In genomic region chr7:29162750-29163525, GRCm38 (mm10) we compare ENCODE assay signal across 8 mouse cellular contexts. TPM values are rescaled to one million over a fixed set of nuclear protein-coding genes. Genes with fewer than 3 reads are reported as not detected.
DNase-seq lines count a peak whose midpoint lies in the region; ATAC-seq lines count a peak whose summit lies in the region.

No protein-coding gene starts in this region.

- peak overlapping the region; percentile 57; the same call in 1 of the 2 replicates for H3K27ac ChIP-seq in lung, embryonic 16.5 days (ENCODE audit: low read length)

- H3K27me3 ChIP-seq in lung, embryonic 16.5 days (ENCODE audit: control insufficient read depth, insufficient read depth, low read depth, low read length): peaks cover 21% of the 10 kb centered on the region

- peak; percentile 82 for ATAC-seq in lung, embryonic 16.5 days (ENCODE audit: low read depth)

- H3K4me1 ChIP-seq in lung, embryonic 16.5 days (replicated peaks; ENCODE audit: control insufficient read depth, insufficient read depth, low read length): 0 out of 2 replicates have a peak, but pooled peaks cover 2% of the 10 kb centered on the region

- WGBS in lung, embryonic 16.5 days: 11% methylated on average over 9 of the region's 9 CpGs

- no peaks in the 10 kb centered on the region for H3K36me3 ChIP-seq in lung, embryonic 16.5 days (ENCODE audit: control insufficient read depth, insufficient read depth, low read length)

- no peak overlapping the region for H3K9ac ChIP-seq in lung, embryonic 16.5 days (ENCODE audit: low read length)

- H3K9me3 ChIP-seq in lung, embryonic 16.5 days (ENCODE audit: control insufficient read depth, low read length): no peaks in the 10 kb centered on the region

- DNase-seq in adrenal gland, postnatal 36 days: peak; percentile 34 to 54
- no peak for DNase-seq in adrenal gland, adult 8-10 months
- peak; percentile 74 for DNase-seq in embryo, embryonic 10 days (ENCODE audit: low spot score)
- DNase-seq in kidney, adult 9 months: peak; percentile 79
- peak; percentile 38 to 64 for DNase-seq in urinary bladder, postnatal 4 days (ENCODE audit: low spot score in 2 of 2)
- DNase-seq in adipocyte (ENCODE audit: low spot score): no peak
- no peak for DNase-seq in cerebellum, adult 11 months

- H3K4me3 ChIP-seq in lung, embryonic 16.5 days (ENCODE audit: low read length): no peak overlapping the region

- 0 out of 2 replicates have a peak overlapping the region, but pooled peaks have one; percentile 14 for H3K4me2 ChIP-seq in lung, embryonic 16.5 days (ENCODE audit: low read depth, low read length)

RNA-seq across cellular contexts. Expression of gene Fam98c, which starts 6.9 kb away (rescaled TPM):
- 10 to 100 TPM; 10.6 to 12.8 TPM for total RNA-seq in adrenal gland, postnatal 36 days (2021)
- total RNA-seq in adrenal gland, adult 8-10 months (2022): 10 to 100 TPM; 10.1 to 19.9 (median 14.7) TPM
- polyA plus RNA-seq in lung, embryonic 16.5 days (2015; fragmentation: Nextera tagmentation; extraction: Ambion mirVana): 17.6 and 21.0 TPM in 2 replicates

RNA-seq across cellular contexts. Expression of gene Ggn, which starts 7.1 kb away (rescaled TPM):
- 1 to 10 TPM; 1.2 to 2.3 TPM for total RNA-seq in adrenal gland, postnatal 36 days (2021)
- total RNA-seq in adrenal gland, adult 8-10 months (2022): 1 to 10 TPM; 1.2 to 2.1 (median 1.7) TPM
- polyA plus RNA-seq in lung, embryonic 16.5 days (2015; fragmentation: Nextera tagmentation; extraction: Ambion mirVana): 0.67 and 1.5 TPM in 2 replicates

RNA-seq across cellular contexts. Expression of gene Spred3, which starts 7.3 kb away (rescaled TPM):
- total RNA-seq in adrenal gland, postnatal 36 days (2021): 1 to 10 TPM; 5.5 to 6.1 TPM
- total RNA-seq in adrenal gland, adult 8-10 months (2022): 10 to 100 TPM in 2 of 4 experiments, 1 to 10 TPM in 2; 6.6 to 19.2 (median 12.7) TPM
- 1.2 and 2.0 TPM in 2 replicates for polyA plus RNA-seq in lung, embryonic 16.5 days (2015; fragmentation: Nextera tagmentation; extraction: Ambion mirVana)

RNA-seq across cellular contexts. Expression of gene Psmd8, which starts 17.6 kb away (rescaled TPM):
- 100 to 1,000 TPM; 188 to 194 TPM for total RNA-seq in adrenal gland, postnatal 36 days (2021)
- 100 to 1,000 TPM; 167 to 191 (median 174) TPM for total RNA-seq in adrenal gland, adult 8-10 months (2022)
- polyA plus RNA-seq in lung, embryonic 16.5 days (2015; fragmentation: Nextera tagmentation; extraction: Ambion mirVana): 256 and 273 TPM in 2 replicates

RNA-seq across cellular contexts. Expression of gene Rasgrp4, which starts 28.3 kb away (rescaled TPM):
- 1 to 10 TPM; 1.2 to 1.6 TPM for total RNA-seq in adrenal gland, postnatal 36 days (2021)
- total RNA-seq in adrenal gland, adult 8-10 months (2022): 1 to 10 TPM; 1.3 to 1.6 (median 1.4) TPM
- polyA plus RNA-seq in lung, embryonic 16.5 days (2015; fragmentation: Nextera tagmentation; extraction: Ambion mirVana): 1.4 and 2.3 TPM in 2 replicates

Comparison
In these comparisons a context has a peak if more than half of its experiments do, and no peak if none do; other contexts are left out.
1. DNase-seq: peak in adrenal gland, postnatal 36 days (2 of 2), embryo, embryonic 10 days (single experiment), kidney, adult 9 months (single experiment) and urinary bladder, postnatal 4 days (2 of 2); none in adrenal gland, adult 8-10 months (single experiment), adipocyte (single experiment) and cerebellum, adult 11 months (single experiment).